Mouse (Mus musculus): ENCODE measurements at regions not wholly inside any gene's neighbourhood (a gene's known extent, or its start where the extent isn't known, plus 50 kb on each side); places are given as distances from the start of the nearest gene placed in this dataset.

GRCm38 (mm10) chr9:47265946-47266490, 264.0 kb upstream of the Cadm1 start:
- DNase-seq (ENCODE audit: low spot score in 2 of 2), result peak; percentile 30 to 56

- no peak for DNase-seq (ENCODE audit: low spot score in 2 of 2)
These were observed 253.5 kb upstream of the Cadm1 start for GRCm38 (mm10) chr9:47276303-47277005.

- no peak for DNase-seq (ENCODE audit: low spot score in 2 of 2)
These were observed 250.6 kb upstream of the Cadm1 start for GRCm38 (mm10) chr9:47279410-47279809.

GRCm38 (mm10) chr9:47280146-47280545, 249.8 kb upstream of the Cadm1 start:
- no peak for DNase-seq (ENCODE audit: low spot score in 2 of 2)

GRCm38 (mm10) chr9:47280598-47280997, 249.4 kb upstream of the Cadm1 start:
- DNase-seq (ENCODE audit: low spot score in 2 of 2), result no peak

- DNase-seq (ENCODE audit: low spot score in 2 of 2), result no peak
These were observed 246.1 kb upstream of the Cadm1 start for GRCm38 (mm10) chr9:47283746-47284455.

- no peak for DNase-seq (ENCODE audit: low spot score in 2 of 2)
These were observed 242.8 kb upstream of the Cadm1 start for GRCm38 (mm10) chr9:47286930-47287722.

GRCm38 (mm10) chr9:47288587-47289199, 241.3 kb upstream of the Cadm1 start:
- DNase-seq (ENCODE audit: low spot score in 2 of 2), result no peak

GRCm38 (mm10) chr9:47300633-47301032, 229.3 kb upstream of the Cadm1 start:
- DNase-seq (ENCODE audit: low spot score in 2 of 2), result no peak

GRCm38 (mm10) chr9:47307125-47307751, 222.7 kb upstream of the Cadm1 start:
- DNase-seq (ENCODE audit: low spot score in 2 of 2), result no peak

- DNase-seq (ENCODE audit: low spot score in 2 of 2), result peak; percentile 11 to 36
These were observed 222.0 kb upstream of the Cadm1 start for GRCm38 (mm10) chr9:47307752-47308500.

GRCm38 (mm10) chr9:47313433-47313832, 216.5 kb upstream of the Cadm1 start:
- no peak for DNase-seq (ENCODE audit: low spot score in 2 of 2)

- no peak for DNase-seq (ENCODE audit: low spot score in 2 of 2)
These were observed 215.7 kb upstream of the Cadm1 start for GRCm38 (mm10) chr9:47314236-47314635.

GRCm38 (mm10) chr9:47320345-47320744, 209.6 kb upstream of the Cadm1 start:
- no peak for DNase-seq (ENCODE audit: low spot score in 2 of 2)

GRCm38 (mm10) chr9:47321106-47321789, 208.7 kb upstream of the Cadm1 start:
- no peak for DNase-seq (ENCODE audit: low spot score in 2 of 2)

GRCm38 (mm10) chr9:47322293-47322692, 207.7 kb upstream of the Cadm1 start:
- no peak for DNase-seq (ENCODE audit: low spot score in 2 of 2)

- DNase-seq (ENCODE audit: low spot score in 2 of 2), result no peak
These were observed 206.9 kb upstream of the Cadm1 start for GRCm38 (mm10) chr9:47323051-47323450.

- DNase-seq (ENCODE audit: low spot score in 2 of 2), result no peak
These were observed 202.4 kb upstream of the Cadm1 start for GRCm38 (mm10) chr9:47327575-47327974.

- no peak for DNase-seq (ENCODE audit: low spot score in 2 of 2)
These were observed 197.0 kb upstream of the Cadm1 start for GRCm38 (mm10) chr9:47332929-47333328.

All from adrenal gland, postnatal 4 days (tissue).